Mouse (Mus musculus): ENCODE data around the gene Xpo5.

DNA sequence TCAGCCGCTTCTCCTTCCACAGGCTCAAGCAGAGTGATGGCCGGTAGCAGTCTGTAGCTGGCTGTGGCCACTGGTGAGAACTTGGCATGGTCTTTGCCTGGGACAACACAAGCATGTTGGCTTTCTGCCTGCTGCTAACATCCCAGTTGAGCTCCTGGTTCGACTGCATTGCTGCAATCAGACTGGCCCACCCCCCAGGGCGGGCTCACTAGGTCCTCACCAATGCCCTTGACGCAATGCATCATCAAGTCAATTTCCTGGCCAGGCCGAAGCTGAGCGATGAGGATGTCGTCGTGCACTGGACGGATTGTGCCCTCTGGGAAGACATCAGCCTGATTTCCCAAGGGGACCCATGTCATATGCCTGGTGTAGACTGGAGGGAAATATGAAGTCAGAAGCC is 42.0 kb downstream of the Xpo5 start:
- TF ChIP-seq MAFK (IDR thresholded peaks at IDR 0.05; ENCODE audit: insufficient read depth, low read depth, low read length) = no peak
- TF ChIP-seq CHD2 (IDR thresholded peaks at IDR 0.05; ENCODE audit: low read depth, low read length) = no peak
- TF ChIP-seq HCFC1 (IDR thresholded peaks at IDR 0.05; ENCODE audit: borderline replicate concordance, insufficient read depth, low read length) = no peak

Measured in ES-E14 (cell line).